Mouse (Mus musculus): ENCODE data around the gene Spice1.

DNA sequence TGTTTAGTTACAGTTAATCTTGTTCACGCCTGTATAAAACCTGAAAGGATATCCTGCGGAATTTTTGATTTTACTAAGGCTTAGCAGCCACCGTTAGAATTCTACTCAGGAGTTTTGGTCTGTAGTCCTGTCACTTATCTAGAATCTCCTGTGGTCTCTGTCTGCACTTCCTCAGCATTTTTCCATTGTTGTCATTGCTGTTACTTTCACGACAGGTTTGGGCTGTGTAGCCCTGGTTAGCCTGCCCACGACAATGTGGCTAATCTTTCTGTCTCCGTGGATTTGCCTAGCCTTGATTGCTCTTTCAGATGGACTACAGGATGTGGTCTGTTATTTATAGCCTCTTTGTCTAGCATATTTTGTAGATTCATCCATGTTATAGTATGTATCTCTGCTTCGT lies 9.4 kb downstream of the Spice1 start:
- no peak for TF ChIP-seq ZNF384 (IDR thresholded peaks at IDR 0.05; ENCODE audit: low read depth, low read length)
- no peak for TF ChIP-seq ZC3H11A (IDR thresholded peaks at IDR 0.05; ENCODE audit: borderline replicate concordance, low read depth, low read length)
- no peak for TF ChIP-seq MAFK (IDR thresholded peaks at IDR 0.05; ENCODE audit: insufficient read depth, low read depth, low read length)
- no peak for TF ChIP-seq CHD2 (IDR thresholded peaks at IDR 0.05; ENCODE audit: low read depth, low read length)
